Mouse (Mus musculus) frontal cortex, postnatal 36 days (tissue): ENCODE results near the gene Cntn1.
A peak's percentile ranks its signal among the peaks of the same experiment; 100 is the strongest.

Experiments used
- DNase-seq, 2 experiments: peaks; one replicate each; pipeline ENCODE4 v3.0.0; 2022; ENCODE audit warnings: low spot score in 2 of 2

Gene Cntn1

DNA sequence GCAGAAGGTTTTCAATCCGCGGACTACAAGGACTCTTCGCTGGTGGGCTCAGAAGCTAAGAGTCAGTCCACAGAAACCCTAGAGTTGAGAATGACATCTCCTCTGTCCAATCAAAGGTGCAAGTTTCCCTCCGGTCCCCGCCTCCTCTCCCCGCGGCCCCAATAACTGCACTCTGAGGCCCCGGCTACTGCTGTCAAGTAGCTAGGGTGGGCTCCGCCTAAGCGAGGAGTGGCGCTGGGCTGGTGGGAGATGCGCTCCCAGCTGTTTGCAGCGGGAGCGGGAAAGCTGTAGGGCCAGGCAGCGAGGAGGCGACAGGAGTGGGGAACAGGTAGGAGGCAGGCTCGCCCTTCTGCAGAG lies at the start of gene Cntn1:
Gene Cntn1, plus strand, starts transcription at position 170 of the 357 bp plus-strand sequence.
- peak; percentile 92 to 94 for DNase-seq

DNA sequence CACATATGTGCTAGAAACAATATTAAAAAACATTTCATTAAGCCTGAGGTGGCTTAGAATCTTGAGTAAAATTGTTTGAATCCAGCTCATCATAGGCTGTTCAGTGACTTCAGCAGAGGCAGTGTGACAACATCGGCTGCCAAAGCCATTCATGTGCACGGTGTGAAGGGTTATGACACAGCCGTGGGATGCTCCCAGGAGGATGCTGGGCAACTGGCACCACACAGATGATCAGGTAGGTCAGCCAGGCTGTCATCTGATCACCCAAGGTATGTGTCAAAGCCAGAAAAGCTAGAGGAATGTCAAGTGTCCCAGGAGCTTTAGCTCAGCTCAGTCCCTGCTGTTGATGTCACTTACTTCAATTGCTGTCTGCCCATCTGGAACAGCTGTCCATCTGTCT lies 49.5 kb upstream of the Cntn1 start:
- DNase-seq: no peak

DNA sequence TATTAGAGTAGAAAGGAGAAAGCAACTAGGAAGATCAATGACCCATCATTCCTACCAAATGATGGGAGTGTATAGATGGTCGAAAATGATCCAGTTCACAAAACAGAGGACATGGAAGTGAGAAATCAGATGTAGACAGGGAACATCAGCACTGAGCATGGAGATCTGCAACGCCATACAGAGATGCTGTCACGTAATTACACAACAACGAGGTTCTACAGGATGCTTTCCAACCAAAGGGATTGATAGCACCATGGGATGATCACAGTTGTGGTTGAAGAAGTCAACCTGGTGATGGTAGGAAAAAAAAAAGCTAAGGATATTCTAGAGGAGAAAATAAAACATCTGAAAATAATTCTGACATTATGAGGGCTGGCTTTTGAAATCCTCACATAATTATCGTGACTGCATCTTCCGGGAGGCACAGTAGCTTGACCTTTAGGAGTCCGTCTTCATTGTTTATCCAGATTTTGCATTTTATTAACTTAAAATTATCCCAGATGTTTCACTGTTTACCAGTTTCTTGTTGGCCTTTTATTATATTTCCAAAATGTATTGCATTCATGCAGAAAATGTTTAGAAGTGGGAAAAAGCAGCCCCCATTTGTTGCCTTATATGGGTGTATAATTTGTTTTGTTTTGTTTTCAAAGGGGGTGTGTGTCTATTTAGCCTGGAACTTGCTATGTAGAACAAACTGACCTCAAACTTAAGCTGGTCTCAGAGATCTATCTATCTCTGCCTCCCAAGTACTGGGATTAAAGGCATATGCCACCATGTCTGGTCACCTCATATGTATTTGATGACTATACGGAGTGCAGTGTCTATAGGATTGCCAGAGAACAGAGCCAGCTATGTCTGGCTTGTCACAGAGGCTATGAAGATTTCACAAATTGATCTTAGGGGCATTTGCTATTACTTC lies 38.5 kb upstream of the Cntn1 start:
- no peak for DNase-seq

DNA sequence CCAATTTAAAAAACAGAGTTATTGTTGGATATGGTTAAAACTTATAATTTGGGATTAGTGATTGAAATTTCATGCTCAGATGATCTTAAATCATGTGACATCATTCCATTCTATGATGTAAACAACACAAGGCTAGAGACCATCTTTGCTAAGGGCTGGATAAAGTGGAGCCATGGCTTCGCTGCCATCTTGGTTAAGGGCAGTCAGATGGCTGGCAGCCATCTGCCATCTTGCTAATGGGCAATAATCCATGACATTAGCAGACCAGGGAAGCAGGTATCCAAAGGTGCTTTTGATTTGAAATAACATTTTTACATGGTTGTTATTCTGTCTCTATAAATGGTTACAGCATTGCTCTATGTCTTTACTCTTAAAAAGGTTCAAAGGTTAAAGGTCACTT lies 16.9 kb upstream of the Cntn1 start:
- no peak for DNase-seq

DNA sequence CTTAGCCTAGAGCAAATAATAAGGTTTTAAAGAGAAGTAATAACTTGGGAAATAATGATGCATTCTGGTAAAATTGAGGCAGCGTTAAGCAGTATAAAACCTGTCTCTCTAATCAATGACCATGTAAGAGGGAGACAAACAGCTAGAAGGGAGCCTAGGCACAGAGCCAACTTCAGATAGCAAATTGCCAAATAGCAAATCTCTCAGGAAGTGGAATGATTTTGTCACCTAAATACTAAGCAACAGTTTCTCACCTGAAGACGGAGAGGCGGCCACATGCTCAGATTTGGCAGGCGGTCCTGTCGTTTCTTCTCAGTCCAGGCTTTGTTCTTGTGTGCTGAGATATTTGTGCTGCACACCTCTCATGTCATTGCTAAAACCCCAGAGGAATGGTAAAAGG lies 8.4 kb upstream of the Cntn1 start:
- DNase-seq: no peak

DNA sequence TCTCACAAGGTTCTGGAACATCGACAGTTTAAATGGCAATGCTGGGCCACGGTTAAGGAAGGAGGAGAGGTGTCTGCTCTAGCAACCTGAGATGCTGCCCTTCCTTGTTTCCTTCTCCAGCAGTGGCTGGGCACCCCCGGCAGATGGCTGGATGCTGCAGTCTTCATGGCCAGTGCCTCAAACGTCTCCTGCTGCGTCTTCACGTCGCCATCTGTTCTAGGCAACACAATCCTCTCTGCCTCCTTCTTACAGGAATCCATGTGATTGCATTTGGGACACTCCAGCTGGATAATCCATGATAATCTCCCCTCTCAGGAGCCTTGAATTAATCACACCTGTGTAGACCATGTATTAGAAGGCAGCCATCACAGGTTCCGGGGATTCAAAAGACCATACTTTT lies 4.9 kb upstream of the Cntn1 start:
- no peak for DNase-seq

DNA sequence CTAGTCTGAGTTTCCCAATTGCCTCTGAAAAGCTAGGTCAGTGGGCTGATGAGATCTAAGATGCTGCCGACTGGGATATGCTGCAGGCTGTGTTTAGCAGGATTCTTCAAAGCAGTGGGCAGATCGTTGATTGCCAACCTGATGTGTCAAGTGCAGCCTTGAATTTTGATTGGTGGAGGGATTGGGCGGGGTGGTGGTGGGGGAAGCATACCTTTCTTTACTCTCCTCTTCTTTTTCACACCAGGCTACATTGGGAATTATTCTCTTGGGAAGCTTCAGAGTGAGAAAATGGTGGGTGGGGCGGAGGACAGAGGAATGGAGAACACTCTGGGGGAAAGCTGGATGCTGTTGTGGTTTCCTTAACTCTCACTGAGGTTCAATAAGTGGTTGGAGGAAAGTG lies 2.9 kb upstream of the Cntn1 start:
- peak; percentile 27 to 37 for DNase-seq

DNA sequence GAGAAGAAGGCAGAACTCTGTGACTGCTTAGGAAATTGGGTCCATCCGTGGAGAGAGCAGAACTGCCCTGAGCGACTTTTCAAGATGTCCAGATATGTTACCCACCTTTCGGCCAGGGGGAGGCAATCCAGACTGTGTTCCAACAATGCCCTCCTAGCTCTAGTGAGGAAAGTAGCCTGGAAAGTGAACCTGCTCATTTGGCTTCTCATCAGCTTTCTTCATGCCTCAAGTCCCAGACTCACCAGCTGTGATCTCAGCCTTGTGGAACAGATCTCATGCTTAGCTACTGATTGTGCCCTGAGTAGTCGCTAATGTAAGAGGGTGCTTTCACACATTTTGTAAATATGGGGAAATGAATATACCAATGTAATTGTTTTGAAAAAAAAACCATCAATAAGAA lies 2.4 kb upstream of the Cntn1 start:
- no peak for DNase-seq

DNA sequence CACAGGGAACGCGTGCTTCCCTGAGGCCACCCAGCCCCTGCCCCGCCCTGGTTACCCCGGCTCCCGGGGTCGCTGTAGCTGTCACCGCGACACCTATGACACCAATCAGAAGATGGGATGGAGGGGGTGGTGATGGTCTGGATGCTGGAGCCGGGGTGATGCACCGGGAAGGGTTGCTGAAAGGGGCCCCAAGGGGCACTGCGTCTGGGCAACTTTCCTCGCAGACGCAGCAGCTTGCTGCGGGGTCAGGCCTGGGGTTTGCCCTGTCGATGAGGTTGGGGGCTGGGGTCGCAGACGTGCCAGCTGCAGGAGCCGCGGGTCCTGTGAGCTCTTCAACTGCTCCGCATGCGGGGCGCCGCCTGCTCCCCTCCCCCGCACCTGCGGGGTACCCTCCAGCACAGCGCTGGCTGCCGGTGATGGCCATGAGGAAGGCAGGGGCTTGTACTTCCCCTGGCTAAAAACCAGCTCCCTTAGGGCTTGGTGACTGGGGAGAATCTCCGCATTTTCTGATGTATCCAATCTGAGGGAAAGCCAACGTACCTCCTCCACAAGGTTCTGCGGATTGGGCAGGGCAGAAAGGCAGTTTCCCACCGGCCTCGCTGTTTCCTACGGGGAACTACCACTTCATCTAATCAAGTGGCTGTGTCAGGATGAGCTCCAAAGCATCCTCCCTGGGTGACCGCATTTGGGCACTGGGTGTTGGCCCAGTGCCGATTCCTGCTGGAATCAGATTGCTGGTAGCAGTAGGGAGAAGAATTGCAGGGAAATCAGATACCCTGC lies 578 bp downstream of the Cntn1 start:
- DNase-seq: peak; percentile 63 to 72

DNA sequence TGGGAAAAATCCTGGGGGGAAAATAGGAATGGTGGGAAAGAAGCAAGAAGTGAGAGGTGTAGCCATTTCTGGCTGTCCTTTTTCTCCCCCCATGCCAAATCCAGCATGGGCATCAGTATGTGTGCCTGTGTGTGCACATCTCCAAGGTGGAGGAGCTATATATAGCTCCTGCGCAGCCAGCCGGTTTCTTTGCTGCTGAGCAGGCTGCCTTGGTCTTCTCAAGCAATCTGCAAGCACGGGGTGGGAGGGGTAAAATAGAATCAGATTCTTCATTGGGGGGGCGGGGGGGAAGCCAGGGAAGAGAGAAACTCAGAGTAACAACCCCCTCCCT lies 1.1 kb downstream of the Cntn1 start:
- DNase-seq: peak in 1 of 2 experiments; percentile 55

DNA sequence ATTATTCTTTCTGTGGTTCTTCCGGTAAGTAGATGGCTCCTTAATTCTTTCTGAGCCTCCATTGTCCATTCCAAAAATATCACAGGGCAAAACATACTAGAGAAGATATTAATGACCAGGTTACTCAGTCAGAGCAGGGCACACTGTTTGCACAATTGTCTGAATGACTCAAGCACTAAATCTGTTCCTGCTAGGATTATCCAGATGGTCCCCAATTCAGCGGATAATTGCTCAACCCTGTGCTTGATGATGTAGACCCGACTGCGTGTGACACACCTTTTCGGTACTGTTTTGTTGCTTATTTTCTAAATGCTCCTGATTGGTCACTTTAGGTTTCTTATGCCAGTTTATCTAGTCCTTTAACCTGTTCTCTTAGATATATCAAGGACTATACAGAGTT lies 6.6 kb downstream of the Cntn1 start:
- no peak for DNase-seq

DNA sequence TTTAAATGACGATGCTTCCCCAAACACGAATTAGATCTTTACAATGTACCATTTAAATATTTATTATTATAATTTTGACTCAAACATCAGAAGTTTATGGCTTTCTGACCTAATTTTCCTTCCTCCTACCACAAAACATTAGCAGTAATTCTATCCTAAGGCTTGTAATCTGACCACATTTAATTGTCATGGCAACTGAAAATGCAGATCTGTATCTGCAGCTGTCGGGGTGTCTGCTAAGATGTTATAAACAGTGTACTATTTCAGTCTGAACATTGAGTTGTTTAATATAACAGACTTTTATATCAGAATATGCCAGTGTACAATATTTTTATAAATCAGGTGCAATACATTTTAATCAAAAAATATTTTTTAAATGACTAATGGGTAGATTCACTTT lies 10.0 kb downstream of the Cntn1 start:
- DNase-seq: no peak

DNA sequence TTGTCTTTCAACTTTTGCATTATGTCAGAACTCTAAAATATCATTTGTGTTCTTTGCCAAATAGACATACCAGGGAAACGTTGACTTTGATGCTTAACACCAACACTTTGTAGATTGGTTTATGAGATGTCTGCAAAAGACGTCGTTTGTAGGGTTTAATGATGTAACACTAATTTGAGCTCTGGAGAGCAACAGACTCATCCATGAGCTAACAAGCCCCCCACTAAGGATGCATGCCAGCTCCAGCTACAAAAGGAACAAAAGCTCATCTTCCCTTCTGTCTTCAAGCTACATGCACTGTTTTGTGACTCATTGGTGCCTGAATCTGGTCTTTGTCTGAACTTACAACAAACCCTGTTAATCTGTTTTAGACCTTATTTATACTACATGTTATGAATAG lies 28.5 kb downstream of the Cntn1 start:
- DNase-seq: no peak

DNA sequence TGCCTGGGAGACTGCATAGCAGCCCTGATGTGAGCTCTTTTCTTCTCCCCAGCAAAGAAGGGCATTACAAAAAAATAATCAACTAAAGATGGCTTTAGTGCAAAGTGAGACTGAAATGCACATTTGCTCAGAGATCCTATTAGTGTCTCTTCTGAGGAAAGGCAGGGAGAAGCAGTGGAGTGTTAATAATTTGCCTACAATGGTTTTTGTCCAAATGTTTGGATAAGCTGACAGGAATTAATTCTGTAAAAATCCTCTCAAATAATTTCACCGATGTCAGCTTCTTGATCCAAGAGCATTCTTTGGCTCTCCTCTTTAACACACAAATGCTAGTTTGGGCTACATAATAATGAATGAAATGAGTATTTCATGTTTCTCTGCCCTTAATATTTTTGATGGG lies 34.9 kb downstream of the Cntn1 start:
- no peak for DNase-seq

DNA sequence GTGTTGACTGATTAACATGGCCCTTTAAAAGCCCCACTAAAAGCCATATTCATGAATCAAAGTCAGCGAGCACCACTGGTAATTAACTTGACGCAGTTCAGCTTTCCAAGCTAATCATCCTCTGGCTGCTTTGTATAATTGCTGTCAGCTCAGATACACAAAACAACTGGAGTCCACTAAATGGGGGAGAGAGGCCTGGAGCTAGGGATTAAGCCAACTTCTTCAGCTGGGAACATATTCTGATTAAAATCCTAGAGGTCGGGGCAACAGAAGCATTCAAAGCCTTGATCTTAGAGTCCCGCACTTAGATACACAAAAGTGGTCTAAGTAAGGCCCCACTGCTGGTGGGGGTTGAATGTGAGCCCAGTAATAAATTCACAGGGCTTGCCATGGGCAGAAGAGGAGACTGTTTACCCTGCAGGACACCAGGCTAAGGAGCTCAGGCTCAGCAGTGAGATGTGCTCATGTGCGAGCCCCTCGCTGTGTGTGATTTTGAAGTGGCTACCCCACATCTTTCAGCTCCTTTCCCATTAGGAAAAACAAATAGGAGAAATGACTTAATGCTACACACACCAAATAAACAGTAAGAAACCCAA lies 36.8 kb downstream of the Cntn1 start:
- no peak for DNase-seq

DNA sequence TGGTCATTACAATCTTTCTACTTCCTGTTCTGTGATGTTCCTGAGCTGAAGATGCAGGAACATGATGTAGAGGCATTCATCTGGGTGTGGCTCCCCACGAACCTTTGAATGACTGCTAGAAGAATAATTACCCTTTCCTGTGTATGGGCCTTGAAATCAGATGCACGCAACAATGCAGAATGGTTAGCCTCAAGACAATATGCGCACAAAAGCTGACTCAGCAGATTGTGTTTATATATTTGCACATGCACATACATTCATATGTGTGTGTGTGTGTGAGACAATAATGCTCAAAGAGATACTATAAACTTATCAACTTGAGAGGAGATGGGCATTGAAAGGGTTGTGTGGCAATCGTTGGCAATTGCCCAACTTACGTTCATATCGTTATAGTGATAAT lies 39.8 kb downstream of the Cntn1 start:
- DNase-seq: no peak

DNA sequence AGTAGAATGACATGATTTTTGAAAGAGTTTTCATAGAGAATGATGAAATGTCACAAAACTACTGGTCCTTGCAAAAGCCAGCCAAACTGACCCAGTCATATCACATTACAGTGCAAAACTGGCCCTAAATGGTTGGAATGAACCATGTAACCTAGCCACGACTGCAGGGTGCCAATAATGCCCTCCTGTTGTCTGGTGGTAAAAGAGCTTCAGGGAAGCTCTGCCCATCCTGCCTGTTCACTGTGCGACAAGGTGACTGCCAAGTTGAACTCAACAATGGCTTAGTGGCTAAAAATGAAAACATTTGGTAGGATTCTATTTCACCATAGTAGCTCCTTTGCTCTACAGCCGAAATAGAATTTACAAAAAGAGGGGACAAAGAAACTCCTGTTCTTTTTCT lies 41.1 kb downstream of the Cntn1 start:
- DNase-seq: no peak

DNA sequence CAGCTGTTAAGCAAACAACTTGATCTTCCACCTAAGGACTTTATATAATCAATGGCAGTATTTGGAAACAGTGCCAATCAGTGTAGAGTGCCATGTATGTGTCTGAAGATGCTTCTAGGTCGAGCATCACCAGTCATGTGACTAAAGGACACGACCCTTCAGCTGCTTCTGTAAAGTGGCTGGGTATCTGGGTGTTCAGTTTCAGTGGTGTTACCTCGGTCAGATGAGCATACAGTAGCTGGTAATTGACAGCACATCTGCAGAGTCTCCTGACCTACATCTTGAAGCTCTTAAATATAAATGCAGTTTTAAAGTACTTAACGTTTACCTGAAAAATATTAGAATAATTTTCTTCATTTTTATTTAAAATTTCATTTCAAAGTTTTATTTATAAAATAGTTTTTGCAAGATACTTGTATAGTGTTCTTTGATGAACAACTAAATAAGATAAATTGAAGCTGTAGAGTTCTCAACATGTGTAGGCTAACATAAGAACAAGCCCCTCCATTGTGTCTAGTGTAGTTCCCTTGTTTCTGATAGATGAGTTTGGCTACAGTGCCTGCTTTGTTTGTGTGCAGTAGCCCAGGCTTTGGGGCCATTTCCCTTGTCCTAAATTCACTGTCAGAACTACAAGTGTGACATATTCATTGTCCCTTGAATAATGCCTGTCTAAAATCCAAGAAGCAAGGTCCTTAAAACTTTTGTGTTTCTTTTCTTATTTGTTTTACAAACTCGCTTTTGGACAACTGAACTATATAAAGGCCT lies 48.6 kb downstream of the Cntn1 start:
- DNase-seq: no peak

DNA sequence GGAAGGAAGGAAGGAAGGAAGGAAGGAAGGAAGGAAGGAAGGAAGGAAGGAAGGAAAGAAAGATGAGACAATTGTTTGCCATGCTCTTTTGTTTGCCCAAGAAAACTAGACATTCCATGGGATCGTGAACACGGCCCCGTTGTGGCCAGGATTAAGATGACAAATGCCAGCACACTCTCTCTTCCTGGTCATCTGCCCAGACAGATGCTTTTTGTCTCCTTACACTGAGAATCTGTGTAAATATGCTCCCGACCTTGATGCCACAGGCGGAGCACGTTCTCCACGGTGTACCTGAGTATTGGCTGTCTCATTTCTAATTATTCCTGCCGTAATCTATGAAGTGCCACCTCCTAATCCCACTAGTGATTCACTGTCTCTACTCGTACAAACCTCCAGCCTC lies 51.0 kb downstream of the Cntn1 start:
- no peak for DNase-seq

DNA sequence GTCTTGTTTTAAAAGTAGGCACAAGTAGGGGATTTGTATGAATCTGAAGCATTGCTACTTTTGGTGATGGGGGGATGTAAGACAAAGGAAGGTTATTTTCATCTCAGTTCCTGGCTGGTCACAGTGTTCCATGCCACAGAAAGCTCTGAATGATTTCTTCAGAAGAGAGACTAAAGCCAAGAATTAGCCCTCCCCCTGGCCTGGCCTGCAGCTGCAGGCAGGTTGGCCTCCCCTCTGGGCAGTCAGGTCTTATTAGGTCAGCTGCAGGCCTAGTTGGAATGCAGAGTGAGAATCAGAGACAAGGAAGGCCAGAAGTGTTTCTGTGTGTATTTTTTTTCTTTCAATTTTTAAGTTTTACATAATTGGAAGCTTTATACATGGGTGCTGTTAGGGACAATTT lies 61.5 kb downstream of the Cntn1 start:
- peak in 1 of 2 experiments; percentile 16 for DNase-seq

DNA sequence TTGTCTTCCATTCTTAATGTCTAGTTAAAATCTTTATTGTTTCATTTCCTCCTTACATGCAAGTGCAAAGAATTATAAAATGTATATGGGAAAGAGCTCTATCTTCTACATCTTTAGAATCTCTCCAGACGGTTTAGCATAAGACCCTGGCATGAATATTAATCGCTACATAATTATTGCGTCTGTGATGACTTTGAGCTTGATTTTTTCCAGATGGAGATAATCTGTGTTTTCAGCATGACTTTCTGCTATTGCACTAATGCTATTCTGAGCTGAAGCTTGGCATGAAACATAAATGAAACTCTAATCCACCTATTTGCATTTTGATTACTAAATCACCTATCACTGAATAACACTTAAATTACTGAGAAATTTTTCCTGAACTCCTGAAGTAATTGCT lies 82.0 kb downstream of the Cntn1 start:
- DNase-seq: no peak

DNA sequence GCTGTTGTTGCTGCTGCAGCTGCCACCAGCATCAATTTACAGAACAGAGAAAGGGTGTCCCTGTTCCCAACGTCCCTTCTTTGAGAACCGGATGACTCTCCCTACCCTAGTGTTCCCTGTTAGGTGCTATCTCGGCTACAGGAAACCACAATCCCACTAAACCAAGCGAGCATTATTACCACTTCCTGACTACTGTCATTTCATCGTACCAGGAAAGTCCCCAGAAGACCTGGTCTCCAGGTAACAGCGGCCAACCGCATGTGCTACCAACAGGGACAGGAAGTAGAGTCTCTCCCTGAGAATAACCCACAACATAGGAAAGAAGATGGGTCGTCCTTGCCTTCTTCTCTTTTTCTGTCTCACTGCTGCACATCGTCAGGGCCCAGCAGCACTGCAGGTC lies 83.3 kb downstream of the Cntn1 start:
- no peak for DNase-seq
